Mouse (Mus musculus): Measurements from ENCODE around the gene Ankrd16.

Ankrd16 gene

DNA sequence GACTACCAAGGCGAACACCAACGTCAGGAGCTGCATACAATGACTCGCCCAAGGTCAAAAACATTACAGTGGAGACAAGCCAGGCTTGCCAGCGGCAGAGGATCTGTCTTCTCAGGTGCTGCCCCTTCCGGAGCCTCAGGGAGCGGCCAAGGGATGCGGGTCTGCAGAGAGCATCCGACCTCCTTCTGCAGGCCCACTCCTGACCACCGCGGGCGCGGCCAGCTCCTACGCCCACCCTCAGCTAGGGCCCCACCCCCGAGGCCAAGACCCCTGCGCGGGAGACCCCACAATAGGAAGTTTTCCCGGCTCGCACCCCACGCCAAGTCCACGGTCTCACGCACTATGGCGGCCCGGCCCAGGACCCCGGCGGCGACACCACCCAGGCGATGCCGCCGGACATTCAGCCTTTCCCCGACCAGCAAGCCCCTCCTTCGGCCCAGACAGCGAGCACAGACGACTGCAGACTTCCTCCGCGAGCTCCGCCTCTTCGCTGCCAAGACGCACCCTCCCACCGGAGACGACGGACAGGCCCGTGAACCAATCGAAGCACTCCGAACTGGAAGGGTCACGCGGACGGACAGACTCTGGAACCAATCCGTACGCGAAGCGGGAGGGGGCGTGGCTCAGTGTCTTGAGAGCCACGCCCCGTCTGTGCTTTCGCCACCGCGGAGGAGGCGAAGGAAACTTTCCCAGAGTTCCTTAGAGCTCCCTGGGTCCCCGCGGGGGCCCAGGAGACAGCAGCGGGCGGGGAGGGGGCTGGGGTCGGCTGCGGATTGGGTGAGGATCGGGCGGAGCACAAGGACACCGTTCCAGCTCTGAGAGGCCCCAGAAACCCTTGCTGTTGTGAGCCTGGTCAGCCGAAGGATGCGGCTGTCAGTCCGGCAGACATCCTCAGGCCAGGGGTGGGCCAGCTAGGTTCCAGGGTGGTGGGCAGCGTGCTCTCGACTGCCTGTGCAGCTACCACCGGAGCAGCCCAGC lies at the start of gene Ankrd16, which contains the start of gene Fbh1:
Ankrd16 (plus strand) TSS at position 786 of the 978 bp plus-strand sequence.
Fbh1 (minus strand) TSS at position 492 of the 978 bp plus-strand sequence.
- Histone ChIP-seq H3K4me3 (replicated peaks; ENCODE audit: low read length) (peak within 1 kb of the TSS; percentile 97), H3K4me1 (replicated peaks; ENCODE audit: low read depth, low read length) (peaks cover 28% of the 10 kb centered on the region), H3K9me3 (ENCODE audit: low read length) (no peaks in the 10 kb centered on the region), H3K36me3 (ENCODE audit: insufficient read depth, low read length) (peaks cover 31% of the 10 kb centered on the region), H3K27me3 (ENCODE audit: insufficient read depth, low read length) (no peaks in the 10 kb centered on the region)
- TF ChIP-seq CTCF (conservative IDR thresholded peaks at IDR 0.05; ENCODE audit: low read length) (no peak), POU5F1 (IDR thresholded peaks at IDR 0.05; ENCODE audit: borderline replicate concordance, low read length) (no peak), NANOG (IDR thresholded peaks at IDR 0.05; ENCODE audit: borderline replicate concordance, low read length) (no peak)

DNA sequence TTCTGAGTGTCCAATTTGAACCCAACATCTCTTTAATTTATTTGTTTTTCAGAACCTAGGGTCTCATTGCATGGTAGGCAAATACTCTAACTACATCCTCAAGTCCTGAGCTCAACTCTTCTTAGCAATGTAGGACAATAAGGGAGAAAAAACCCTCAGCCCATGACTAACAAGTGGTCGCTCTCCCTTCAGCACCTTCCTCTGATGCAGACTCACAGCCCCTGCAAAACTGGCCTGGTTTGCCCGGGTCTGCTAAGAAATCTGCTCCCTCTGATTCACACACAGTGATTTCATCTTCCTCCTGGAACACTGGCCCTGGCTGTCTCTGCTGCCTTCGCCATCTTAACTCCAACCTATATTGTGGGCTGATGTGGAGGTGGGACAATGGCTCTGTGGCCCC lies 48.6 kb upstream of the Ankrd16 start:
- TF ChIP-seq POU5F1 (IDR thresholded peaks at IDR 0.05; ENCODE audit: borderline replicate concordance, low read length) (no peak), NANOG (IDR thresholded peaks at IDR 0.05; ENCODE audit: borderline replicate concordance, low read length) (no peak), CTCF (conservative IDR thresholded peaks at IDR 0.05; ENCODE audit: low read length) (no peak)
- Histone ChIP-seq H3K4me3 (replicated peaks; ENCODE audit: low read length) (no peak overlapping the region), H3K36me3 (ENCODE audit: insufficient read depth, low read length) (no peaks in the 10 kb centered on the region), H3K9me3 (ENCODE audit: low read length) (no peaks in the 10 kb centered on the region), H3K27me3 (ENCODE audit: insufficient read depth, low read length) (no peaks in the 10 kb centered on the region), H3K4me1 (replicated peaks; ENCODE audit: low read depth, low read length) (no peaks in the 10 kb centered on the region)

DNA sequence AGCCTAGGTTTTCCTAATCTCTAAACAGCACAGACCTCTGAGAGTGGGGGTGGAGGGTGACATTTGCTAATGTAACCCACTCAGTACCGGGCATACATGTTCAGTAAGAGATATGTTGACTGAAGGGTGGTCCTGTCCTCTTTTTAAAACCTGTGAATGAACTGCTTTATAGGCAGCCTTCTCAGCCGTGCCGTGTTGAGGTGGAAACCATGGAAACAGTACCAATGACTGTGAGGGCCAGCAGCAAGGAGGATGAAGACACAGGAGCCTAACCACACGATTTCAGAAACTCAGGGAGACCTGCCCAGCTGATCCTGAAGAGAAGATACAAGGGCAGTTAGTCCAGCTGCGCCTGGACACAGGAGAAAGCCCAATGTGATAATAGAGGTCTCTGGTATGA lies 44.7 kb upstream of the Ankrd16 start:
- TF ChIP-seq CTCF (conservative IDR thresholded peaks at IDR 0.05; ENCODE audit: low read length) (no peak), NANOG (IDR thresholded peaks at IDR 0.05; ENCODE audit: borderline replicate concordance, low read length) (no peak), POU5F1 (IDR thresholded peaks at IDR 0.05; ENCODE audit: borderline replicate concordance, low read length) (no peak)
- H3K27me3 ChIP-seq (ENCODE audit: insufficient read depth, low read length), result no peaks in the 10 kb centered on the region
- H3K4me3 ChIP-seq (replicated peaks; ENCODE audit: low read length), result no peak overlapping the region
- no peaks in the 10 kb centered on the region for H3K9me3 ChIP-seq (ENCODE audit: low read length)
- H3K4me1 ChIP-seq (replicated peaks; ENCODE audit: low read depth, low read length), result 0 out of 2 replicates have a peak, but pooled peaks cover 5% of the 10 kb centered on the region
- H3K36me3 ChIP-seq (ENCODE audit: insufficient read depth, low read length), result no peaks in the 10 kb centered on the region

DNA sequence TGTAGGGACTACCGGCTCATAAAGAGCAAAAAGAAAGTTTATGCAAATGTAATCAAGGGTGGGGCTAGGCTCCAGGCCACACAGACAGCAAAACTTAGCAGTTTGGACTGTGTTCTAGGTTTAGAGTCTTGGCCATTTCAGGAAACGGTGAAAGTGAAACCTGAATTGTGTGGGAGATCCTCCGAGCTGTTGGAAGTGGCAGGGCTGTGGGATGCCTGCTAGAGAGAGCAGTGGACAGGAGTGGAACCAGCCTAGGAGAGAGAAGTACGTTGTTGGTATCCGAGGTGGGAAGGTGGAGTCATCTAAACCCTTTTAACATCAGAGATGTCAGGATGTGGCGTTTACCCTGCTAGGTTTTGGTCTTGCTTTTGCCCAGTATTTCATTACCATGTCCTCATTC lies 41.8 kb upstream of the Ankrd16 start:
- no peak for TF ChIP-seq NANOG (IDR thresholded peaks at IDR 0.05; ENCODE audit: borderline replicate concordance, low read length)
- no peak for TF ChIP-seq CTCF (conservative IDR thresholded peaks at IDR 0.05; ENCODE audit: low read length)
- TF ChIP-seq POU5F1 (IDR thresholded peaks at IDR 0.05; ENCODE audit: borderline replicate concordance, low read length), result no peak
- Histone ChIP-seq H3K4me3 (replicated peaks; ENCODE audit: low read length) (no peak overlapping the region), H3K27me3 (ENCODE audit: insufficient read depth, low read length) (no peaks in the 10 kb centered on the region), H3K9me3 (ENCODE audit: low read length) (no peaks in the 10 kb centered on the region), H3K36me3 (ENCODE audit: insufficient read depth, low read length) (0 out of 2 replicates have a peak, but pooled peaks cover 4% of the 10 kb centered on the region), H3K4me1 (replicated peaks; ENCODE audit: low read depth, low read length) (0 out of 2 replicates have a peak, but pooled peaks cover 5% of the 10 kb centered on the region)

DNA sequence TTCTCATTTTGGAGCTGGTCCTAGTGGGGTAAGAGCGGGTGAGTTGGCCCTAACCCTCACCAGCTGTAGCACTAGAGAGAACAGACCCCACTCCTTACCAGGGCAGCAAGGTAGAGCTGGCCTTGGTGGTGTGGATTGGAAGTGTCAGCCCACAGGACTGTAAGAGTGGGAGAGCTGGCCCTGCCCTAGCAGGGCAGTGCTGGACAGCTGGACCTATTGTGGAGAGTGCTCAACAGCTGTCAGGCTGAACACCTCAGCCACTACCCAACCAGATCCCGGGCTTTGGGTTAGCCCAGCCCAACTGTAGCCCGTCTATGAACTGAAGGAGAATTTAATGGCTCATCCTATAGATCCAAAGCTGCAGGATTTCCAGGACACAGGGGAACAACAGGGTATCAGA lies 38.9 kb upstream of the Ankrd16 start:
- Histone ChIP-seq H3K36me3 (ENCODE audit: insufficient read depth, low read length) (peaks cover 33% of the 10 kb centered on the region), H3K4me3 (replicated peaks; ENCODE audit: low read length) (no peak overlapping the region), H3K9me3 (ENCODE audit: low read length) (no peaks in the 10 kb centered on the region), H3K27me3 (ENCODE audit: insufficient read depth, low read length) (no peaks in the 10 kb centered on the region), H3K4me1 (replicated peaks; ENCODE audit: low read depth, low read length) (0 out of 2 replicates have a peak, but pooled peaks cover 5% of the 10 kb centered on the region)
- TF ChIP-seq CTCF (conservative IDR thresholded peaks at IDR 0.05; ENCODE audit: low read length), result no peak
- TF ChIP-seq POU5F1 (IDR thresholded peaks at IDR 0.05; ENCODE audit: borderline replicate concordance, low read length), result no peak
- TF ChIP-seq NANOG (IDR thresholded peaks at IDR 0.05; ENCODE audit: borderline replicate concordance, low read length), result no peak

DNA sequence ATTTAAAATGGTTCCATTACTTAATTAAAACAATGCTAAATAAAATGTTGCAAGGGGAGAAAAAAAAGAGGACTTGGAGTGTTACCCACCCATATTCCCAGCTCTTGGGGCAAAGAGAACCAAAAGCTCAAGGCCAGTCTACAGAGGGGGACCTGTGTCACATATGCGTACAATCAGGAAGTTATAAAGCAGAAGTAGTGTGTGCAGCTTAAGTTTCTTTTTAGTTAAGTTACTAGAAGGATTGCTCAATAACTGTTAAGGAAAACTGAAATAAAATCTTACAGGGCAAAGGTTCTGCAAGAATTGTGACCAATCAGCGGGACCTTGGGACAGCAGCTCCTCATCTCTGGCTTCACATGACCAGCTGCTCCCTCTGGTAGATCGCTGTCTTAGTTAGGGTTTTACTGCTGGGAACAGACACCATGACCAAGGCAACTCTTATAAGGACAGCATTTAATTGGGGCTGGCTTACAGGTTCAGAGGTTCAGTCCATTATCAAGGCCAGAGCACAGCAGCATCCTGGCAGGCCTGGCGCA lies 38.1 kb upstream of the Ankrd16 start:
- Histone ChIP-seq H3K27me3 (ENCODE audit: insufficient read depth, low read length) (no peaks in the 10 kb centered on the region), H3K4me1 (replicated peaks; ENCODE audit: low read depth, low read length) (0 out of 2 replicates have a peak, but pooled peaks cover 5% of the 10 kb centered on the region), H3K4me3 (replicated peaks; ENCODE audit: low read length) (no peak overlapping the region), H3K9me3 (ENCODE audit: low read length) (no peaks in the 10 kb centered on the region), H3K36me3 (ENCODE audit: insufficient read depth, low read length) (peaks cover 41% of the 10 kb centered on the region)
- TF ChIP-seq CTCF (conservative IDR thresholded peaks at IDR 0.05; ENCODE audit: low read length), result no peak

DNA sequence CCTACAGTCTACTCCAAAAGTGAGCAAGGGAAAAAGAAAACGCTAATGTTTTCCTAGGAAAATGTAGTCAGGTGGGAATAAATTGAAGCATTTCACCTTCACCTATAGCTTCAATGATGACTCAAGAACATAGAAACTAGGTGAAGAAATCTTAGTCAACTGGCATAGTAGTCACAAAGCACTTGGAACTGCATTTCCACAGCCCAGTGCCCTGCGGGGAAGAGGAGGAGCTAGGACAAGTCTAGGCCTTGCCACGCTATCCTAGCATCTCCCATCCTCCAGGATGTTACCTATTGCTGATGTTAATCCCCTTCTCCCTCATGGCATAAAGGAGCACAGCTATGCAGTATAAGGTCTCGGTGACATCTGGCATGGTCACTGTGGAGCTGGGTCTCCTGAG lies 15.1 kb upstream of the Ankrd16 start:
- TF ChIP-seq POU5F1 (IDR thresholded peaks at IDR 0.05; ENCODE audit: borderline replicate concordance, low read length) (no peak), CTCF (conservative IDR thresholded peaks at IDR 0.05; ENCODE audit: low read length) (no peak), NANOG (IDR thresholded peaks at IDR 0.05; ENCODE audit: borderline replicate concordance, low read length) (no peak)
- Histone ChIP-seq H3K9me3 (ENCODE audit: low read length) (no peaks in the 10 kb centered on the region), H3K27me3 (ENCODE audit: insufficient read depth, low read length) (no peaks in the 10 kb centered on the region), H3K4me3 (replicated peaks; ENCODE audit: low read length) (no peak overlapping the region), H3K36me3 (ENCODE audit: insufficient read depth, low read length) (peaks cover 99% of the 10 kb centered on the region), H3K4me1 (replicated peaks; ENCODE audit: low read depth, low read length) (0 out of 2 replicates have a peak, but pooled peaks cover 6% of the 10 kb centered on the region)

DNA sequence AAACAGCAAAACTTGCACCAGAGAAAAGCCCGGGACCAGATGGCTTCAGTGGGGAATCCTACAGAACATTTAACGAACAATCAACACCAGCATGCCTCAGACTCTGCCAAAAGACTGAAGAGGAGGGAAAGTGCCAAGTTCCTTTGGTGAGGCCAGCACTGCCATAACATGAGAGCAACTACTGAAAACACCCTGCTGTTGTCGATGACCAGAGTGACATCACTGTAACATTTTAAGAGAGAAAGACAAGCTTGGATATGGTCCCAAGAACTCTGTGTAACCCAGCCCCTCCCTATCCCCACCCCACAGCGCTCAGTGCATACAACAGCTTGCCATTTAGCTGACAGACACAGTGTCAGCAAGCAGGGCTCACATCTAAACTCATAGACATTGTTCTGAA lies 12.0 kb upstream of the Ankrd16 start:
- Histone ChIP-seq H3K4me3 (replicated peaks; ENCODE audit: low read length) (no peak overlapping the region), H3K4me1 (replicated peaks; ENCODE audit: low read depth, low read length) (0 out of 2 replicates have a peak, but pooled peaks cover 6% of the 10 kb centered on the region)
- no peak for TF ChIP-seq POU5F1 (IDR thresholded peaks at IDR 0.05; ENCODE audit: borderline replicate concordance, low read length)
- no peak for TF ChIP-seq CTCF (conservative IDR thresholded peaks at IDR 0.05; ENCODE audit: low read length)
- TF ChIP-seq NANOG (IDR thresholded peaks at IDR 0.05; ENCODE audit: borderline replicate concordance, low read length), result no peak

More for the DNA sequence above, 12.0 kb upstream of the Ankrd16 start:
- Histone ChIP-seq H3K27me3 (ENCODE audit: insufficient read depth, low read length) (no peaks in the 10 kb centered on the region), H3K36me3 (ENCODE audit: insufficient read depth, low read length) (peaks cover 86% of the 10 kb centered on the region), H3K9me3 (ENCODE audit: low read length) (no peaks in the 10 kb centered on the region)

Measured in E14TG2a.4 (cell line).